Mouse (Mus musculus): ENCODE results near the gene Pgk1.
A peak's percentile ranks its signal among the peaks of the same experiment; 100 is the strongest.
"Not testable (repeated sequence)": the region's sequence is repeated elsewhere in the genome, so short reads cannot be mapped to it uniquely, and the experiment has no call there.

Pgk1 gene

GRCm38 (mm10) chrX:106186713-106187649 is at the start of gene Pgk1:
TSS of gene Pgk1 (plus strand) at chrX:106187100.
- DNase-seq (ENCODE audit: low read depth, low spot score): peak; percentile 87

- no peak for DNase-seq (ENCODE audit: low read depth, low spot score)
These were observed 47.4 kb upstream of the Pgk1 start for GRCm38 (mm10) chrX:106139309-106140070.

- DNase-seq (ENCODE audit: low read depth, low spot score): no peak
These were observed 44.0 kb upstream of the Pgk1 start, which contains the start of gene Tlr13 for GRCm38 (mm10) chrX:106142936-106143335. TSS of gene Tlr13 (plus strand) at chrX:106143204.

- DNase-seq (ENCODE audit: low read depth, low spot score): no peak
These were observed 38.7 kb upstream of the Pgk1 start for GRCm38 (mm10) chrX:106148185-106148584.

DNA sequence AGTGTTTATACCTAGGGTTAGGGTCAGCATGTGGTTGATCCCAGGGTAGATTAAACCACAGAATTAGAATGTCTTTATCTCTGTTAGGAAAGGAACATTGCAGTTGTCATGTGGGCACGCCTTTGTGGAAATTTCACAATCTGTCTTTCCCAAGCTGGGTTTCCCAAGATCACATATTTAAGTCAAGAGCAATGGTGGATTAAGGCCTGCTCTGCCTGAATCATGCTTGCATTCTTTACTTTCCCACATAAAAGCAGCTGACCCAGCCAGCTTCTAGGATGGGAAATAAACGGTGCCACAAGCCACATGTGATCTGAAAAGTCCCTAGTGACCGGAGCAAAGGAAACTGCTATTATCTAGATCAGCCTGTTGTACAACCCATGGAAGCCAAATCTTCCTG is 37.4 kb upstream of the Pgk1 start:
- no peak for DNase-seq (ENCODE audit: low read depth, low spot score)

GRCm38 (mm10) chrX:106154180-106154586 is 32.7 kb upstream of the Pgk1 start:
- no peak for DNase-seq (ENCODE audit: low read depth, low spot score)

DNA sequence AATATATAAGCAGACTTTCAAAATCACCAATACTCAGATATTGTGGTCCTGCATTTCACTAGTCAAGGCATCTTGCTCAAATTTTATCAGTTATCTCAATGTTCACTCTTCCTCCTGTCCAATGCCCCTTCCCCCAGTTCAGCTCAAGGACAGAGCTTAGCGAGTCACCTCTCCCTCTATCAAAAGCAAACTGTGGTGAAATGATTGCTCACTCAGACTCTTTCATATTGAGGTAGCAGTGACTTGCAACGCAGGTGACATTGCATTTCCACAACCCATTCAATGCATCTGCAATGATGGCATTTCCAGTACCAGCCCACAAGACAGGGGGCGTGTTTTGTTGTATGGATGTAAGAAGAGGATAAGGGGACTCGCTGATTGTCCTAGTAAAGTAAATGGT is 31.0 kb upstream of the Pgk1 start:
- DNase-seq (ENCODE audit: low read depth, low spot score): no peak

DNA sequence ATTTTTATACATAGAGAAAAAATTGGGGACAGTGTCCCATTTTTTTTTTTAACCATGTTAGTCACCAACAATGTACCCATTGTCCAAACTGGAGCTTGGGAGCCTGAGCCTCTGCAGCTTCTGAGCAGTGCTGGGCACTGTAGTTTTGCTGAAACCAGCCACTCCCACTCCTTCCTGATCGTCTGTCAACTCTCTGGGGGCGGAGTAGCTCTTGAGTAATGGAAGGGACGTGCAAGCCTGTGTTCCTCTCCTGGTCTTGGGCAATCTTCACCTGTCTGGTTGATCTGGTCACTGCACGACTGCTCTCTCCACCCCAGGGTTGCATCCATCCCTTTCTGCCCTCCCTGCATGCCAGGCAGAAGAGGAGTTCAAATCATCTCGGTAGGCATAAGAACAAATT is 22.9 kb upstream of the Pgk1 start:
- no peak for DNase-seq (ENCODE audit: low read depth, low spot score)

DNA sequence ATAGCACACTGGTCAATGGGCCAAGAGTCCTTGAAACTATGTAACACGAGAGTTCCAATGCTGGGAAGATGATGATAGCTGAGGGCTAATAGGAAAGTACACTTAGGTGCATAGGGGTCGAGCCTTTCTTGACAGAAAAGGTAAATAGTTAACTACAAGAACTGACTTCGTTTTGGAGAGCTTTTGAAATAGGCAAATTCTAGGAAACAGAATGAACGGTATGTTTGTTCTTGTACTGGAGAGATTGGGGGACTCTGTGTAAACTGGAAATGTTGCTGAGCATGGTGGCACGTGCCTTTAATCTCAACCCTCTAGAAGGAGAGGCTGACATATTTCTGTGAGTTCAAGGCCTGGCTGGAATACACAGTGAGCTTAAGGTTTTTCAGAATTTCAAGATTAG is 22.3 kb upstream of the Pgk1 start:
- no peak for DNase-seq (ENCODE audit: low read depth, low spot score)

GRCm38 (mm10) chrX:106165089-106165488 is 21.8 kb upstream of the Pgk1 start:
- DNase-seq (ENCODE audit: low read depth, low spot score): no peak

DNA sequence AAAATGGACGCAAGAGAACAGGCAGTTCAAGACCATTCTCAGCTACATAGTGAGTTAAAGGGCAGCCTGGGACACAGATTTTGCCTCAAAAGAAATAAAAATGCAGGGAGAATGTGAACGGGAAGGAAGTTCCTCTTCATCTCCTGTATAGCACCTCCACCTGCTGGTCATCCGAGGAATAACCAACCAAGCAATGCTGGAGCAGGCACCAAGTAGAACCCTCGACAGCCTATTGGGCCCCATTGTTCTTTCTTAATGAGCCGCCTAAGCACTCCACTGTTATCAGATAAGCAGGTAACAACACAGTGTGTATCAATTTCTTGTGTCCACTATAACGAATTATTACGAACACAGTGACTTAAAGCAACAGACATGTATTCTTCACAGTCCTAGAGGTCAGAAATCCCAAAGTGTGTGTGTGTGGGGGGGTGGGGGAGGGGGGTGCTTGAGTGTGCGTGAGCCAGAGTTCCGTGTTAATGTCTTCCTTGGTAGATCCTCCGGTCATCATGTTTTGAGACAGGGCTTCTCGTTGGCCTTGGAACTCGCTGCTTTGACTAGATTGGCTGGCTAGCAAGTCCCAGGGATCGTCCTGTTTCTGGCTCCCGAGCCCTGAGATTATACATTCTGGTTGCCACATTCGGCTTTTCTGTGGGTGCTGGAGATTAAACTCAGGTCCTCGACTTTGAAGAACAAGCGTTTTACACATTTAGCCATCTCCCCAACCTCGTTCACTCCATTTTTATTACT is 15.6 kb upstream of the Pgk1 start:
- DNase-seq (ENCODE audit: low read depth, low spot score): peak; percentile 44

DNA sequence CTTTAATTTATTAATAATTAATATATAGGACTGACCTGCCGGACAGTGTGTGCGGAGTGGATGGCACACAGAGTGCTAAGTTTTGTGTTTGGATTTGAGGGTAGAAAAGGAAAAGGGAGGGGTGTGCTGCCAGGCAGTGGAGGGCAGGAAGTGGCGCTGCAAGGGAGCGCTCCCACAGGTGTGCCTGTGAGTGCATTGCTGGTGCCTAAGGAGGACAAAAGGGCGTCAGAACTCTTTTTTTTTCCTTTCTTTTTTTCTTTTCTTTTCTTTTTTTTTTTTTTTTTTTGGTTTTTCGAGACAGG is 15.1 kb upstream of the Pgk1 start:
- DNase-seq (ENCODE audit: low read depth, low spot score): no peak

DNA sequence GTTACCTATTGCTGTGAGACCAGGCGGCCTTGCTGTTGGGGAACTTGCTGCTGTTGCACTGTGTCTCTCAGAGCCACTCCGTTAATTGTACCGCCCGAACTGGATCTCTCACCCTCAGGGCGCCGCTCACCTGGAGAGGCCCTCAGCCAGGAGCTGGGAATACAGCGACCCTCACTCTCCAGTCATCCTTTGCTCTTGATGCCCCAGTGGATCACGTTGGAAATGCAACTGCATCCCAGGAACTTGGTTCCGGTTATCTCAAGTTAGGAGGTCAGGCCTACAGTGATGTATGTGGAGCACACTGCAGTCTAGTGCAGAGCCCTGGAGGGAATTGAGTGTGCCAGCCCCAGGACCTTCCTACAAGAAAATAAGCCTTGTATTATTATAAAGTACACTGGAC is 10.6 kb upstream of the Pgk1 start:
- DNase-seq (ENCODE audit: low read depth, low spot score): no peak

GRCm38 (mm10) chrX:106184279-106184678 is 2.6 kb upstream of the Pgk1 start:
- DNase-seq (ENCODE audit: low read depth, low spot score): peak; percentile 34

- DNase-seq (ENCODE audit: low read depth, low spot score): no peak
These were observed 1.2 kb upstream of the Pgk1 start for GRCm38 (mm10) chrX:106185706-106186105.

DNA sequence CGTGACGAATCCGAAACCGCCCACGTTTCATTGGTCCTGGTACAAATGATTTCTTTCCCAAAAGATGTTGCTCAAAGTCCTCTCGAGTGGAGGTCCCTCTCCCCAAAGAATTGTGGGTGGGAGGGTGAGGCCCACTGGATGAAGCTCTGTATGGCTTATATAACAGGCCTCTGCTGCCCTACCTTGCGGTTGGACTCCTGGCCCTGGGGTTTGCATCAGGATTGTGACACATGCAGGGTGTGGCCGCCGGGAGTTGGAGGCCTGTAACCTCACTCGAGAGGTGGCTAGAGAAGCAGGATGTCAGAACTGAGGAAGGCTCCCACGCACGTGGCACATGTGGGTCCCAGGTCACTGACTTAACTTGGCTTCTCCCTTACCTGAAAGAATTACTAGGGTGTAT is 837 bp downstream of the Pgk1 start:
- DNase-seq (ENCODE audit: low read depth, low spot score): no peak

- no peak for DNase-seq (ENCODE audit: low read depth, low spot score)
These were observed 2.5 kb downstream of the Pgk1 start for GRCm38 (mm10) chrX:106189356-106189755.

GRCm38 (mm10) chrX:106190091-106190490 is 3.2 kb downstream of the Pgk1 start:
- DNase-seq (ENCODE audit: low read depth, low spot score): no peak

DNA sequence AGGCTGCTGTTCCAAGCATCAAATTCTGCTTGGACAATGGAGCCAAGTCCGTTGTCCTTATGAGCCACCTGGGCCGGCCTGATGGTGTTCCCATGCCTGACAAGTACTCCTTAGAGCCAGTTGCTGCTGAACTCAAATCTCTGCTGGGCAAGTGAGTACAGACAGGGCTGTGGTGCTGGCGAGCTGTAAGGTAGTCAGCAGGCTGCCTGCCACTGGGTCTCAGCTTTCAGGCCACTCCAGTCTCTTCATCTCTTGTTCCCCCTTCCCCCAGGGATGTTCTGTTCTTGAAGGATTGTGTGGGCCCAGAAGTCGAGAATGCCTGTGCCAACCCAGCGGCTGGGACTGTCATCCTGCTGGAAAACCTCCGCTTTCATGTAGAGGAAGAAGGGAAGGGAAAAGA is 7.5 kb downstream of the Pgk1 start:
- DNase-seq (ENCODE audit: low read depth, low spot score): not testable (repeated sequence)

DNA sequence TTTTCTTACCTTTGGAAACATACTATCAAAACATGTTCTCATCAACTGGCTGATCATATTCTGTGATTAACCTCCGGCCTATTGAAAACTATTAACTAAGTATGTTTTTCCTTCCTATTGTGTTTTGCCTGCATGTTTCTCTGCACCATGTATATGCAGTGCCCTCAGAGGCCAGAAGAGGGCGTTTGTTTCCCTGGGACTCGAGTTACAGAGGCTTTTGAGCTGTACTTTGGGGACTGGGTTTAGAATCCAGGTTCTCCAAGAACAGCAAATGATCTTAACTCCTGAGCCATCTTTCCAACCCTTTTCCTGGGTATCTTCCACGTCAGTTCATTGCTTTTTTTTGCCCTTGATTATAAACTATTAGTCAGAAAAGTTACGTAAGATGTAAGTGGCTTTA is 10.4 kb downstream of the Pgk1 start:
- no peak for DNase-seq (ENCODE audit: low read depth, low spot score)

DNA sequence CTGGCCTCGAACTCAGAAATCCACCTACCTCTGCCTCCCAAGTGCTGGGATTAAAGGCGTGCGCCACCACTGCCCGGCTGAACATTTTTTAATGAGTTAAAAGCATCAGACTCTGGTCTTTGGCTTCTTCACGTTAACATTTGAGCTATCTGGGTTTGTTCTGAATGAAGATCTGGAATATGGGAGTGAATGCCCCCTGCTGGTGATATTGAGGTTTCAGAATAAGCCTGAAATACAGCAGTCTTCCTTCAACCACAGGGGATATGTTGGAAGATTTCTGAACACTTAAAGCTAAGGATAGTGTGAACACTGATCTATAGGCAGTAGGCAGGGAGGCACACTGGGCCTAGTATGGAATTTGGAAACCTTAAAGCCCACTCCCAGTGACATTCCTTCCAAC is 12.0 kb downstream of the Pgk1 start:
- DNase-seq (ENCODE audit: low read depth, low spot score): no peak

- no peak for DNase-seq (ENCODE audit: low read depth, low spot score)
These were observed 22.2 kb downstream of the Pgk1 start for GRCm38 (mm10) chrX:106209100-106209499.

Data from retina, postnatal 7 days (tissue).